Mouse (Mus musculus): Measurements from ENCODE around the gene Zdhhc16. TPM values are rescaled to one million over a fixed set of nuclear protein-coding genes. Genes with fewer than 3 reads are reported as not detected.

Gene Zdhhc16
- polyA plus RNA-seq, 1 experiment from 2014 or later = 79.2 TPM

GRCm38 (mm10) chr19:41920412-41921067 lies 12.7 kb upstream of the Zdhhc16 start:
- Histone ChIP-seq H3K4me3 (no peak overlapping the region), H3K9ac (no peak overlapping the region), H3K36me3 (peaks cover 65% of the 10 kb centered on the region), H3K27me3 (replicated peaks) (no peaks in the 10 kb centered on the region), H3K9me3 (no peaks in the 10 kb centered on the region), H3K27ac (no peak overlapping the region), H3K4me2 (replicated peaks) (no peak overlapping the region), H3K4me1 (no peaks in the 10 kb centered on the region)
- ATAC-seq (ENCODE audit: low FRiP score, low read depth) = no peak
- WGBS = 85% methylated on average over 5 of the region's 5 CpGs

- ATAC-seq (ENCODE audit: low FRiP score, low read depth) = peak; percentile 27
- under 1% methylated on average over 28 of the region's 28 CpGs for WGBS
- peak overlapping the region; percentile 59; the same call in 1 of the 2 replicates for H3K27ac ChIP-seq
- peak overlapping the region; percentile 89 for H3K4me3 ChIP-seq
- peak overlapping the region; percentile 79 for H3K4me2 ChIP-seq (replicated peaks)
- H3K9me3 ChIP-seq = no peaks in the 10 kb centered on the region
- peak overlapping the region; percentile 77 for H3K9ac ChIP-seq
- H3K36me3 ChIP-seq = peaks cover 35% of the 10 kb centered on the region
- H3K27me3 ChIP-seq (replicated peaks) = no peaks in the 10 kb centered on the region
- peaks cover 8% of the 10 kb centered on the region for H3K4me1 ChIP-seq
Observed at GRCm38 (mm10) chr19:41932686-41933085, 594 bp upstream of the Zdhhc16 start.

- H3K4me2 ChIP-seq (replicated peaks) = peak overlapping the region; percentile 79
- no peak for ATAC-seq (ENCODE audit: low FRiP score, low read depth)
- peaks cover 35% of the 10 kb centered on the region for H3K36me3 ChIP-seq
- no peaks in the 10 kb centered on the region for H3K27me3 ChIP-seq (replicated peaks)
- H3K9ac ChIP-seq = peak overlapping the region; percentile 72
- H3K27ac ChIP-seq = no peak overlapping the region
- no peaks in the 10 kb centered on the region for H3K9me3 ChIP-seq
- peaks cover 8% of the 10 kb centered on the region for H3K4me1 ChIP-seq
- peak overlapping the region; percentile 89 for H3K4me3 ChIP-seq
- WGBS = 12% methylated on average over 6 of the region's 6 CpGs
Observed at GRCm38 (mm10) chr19:41934124-41934523, 844 bp downstream of the Zdhhc16 start.

GRCm38 (mm10) chr19:41935921-41936320 lies 2.6 kb downstream of the Zdhhc16 start:
- H3K4me1 ChIP-seq = peaks cover 8% of the 10 kb centered on the region
- peaks cover 44% of the 10 kb centered on the region for H3K36me3 ChIP-seq
- ATAC-seq (ENCODE audit: low FRiP score, low read depth) = no peak
- no peaks in the 10 kb centered on the region for H3K9me3 ChIP-seq
- H3K4me2 ChIP-seq (replicated peaks) = no peak overlapping the region
- H3K27ac ChIP-seq = no peak overlapping the region
- H3K27me3 ChIP-seq (replicated peaks) = no peaks in the 10 kb centered on the region
- H3K9ac ChIP-seq = no peak overlapping the region
- 90% methylated on average over 1 of the region's 1 CpGs for WGBS
- no peak overlapping the region for H3K4me3 ChIP-seq

- Histone ChIP-seq H3K36me3 (peaks cover 64% of the 10 kb centered on the region), H3K4me2 (replicated peaks) (no peak overlapping the region), H3K4me3 (no peak overlapping the region), H3K9ac (no peak overlapping the region), H3K4me1 (peaks cover 8% of the 10 kb centered on the region), H3K9me3 (no peaks in the 10 kb centered on the region), H3K27ac (no peak overlapping the region), H3K27me3 (replicated peaks) (no peaks in the 10 kb centered on the region)
- 94% methylated on average over 5 of the region's 5 CpGs for WGBS
- ATAC-seq (ENCODE audit: low FRiP score, low read depth) = no peak
Observed at GRCm38 (mm10) chr19:41938539-41938938, 5.3 kb downstream of the Zdhhc16 start.

GRCm38 (mm10) chr19:41943841-41944240 lies 10.6 kb downstream of the Zdhhc16 start:
- Histone ChIP-seq H3K9me3 (0 out of 2 replicates have a peak, but pooled peaks cover 4% of the 10 kb centered on the region), H3K36me3 (peaks cover 92% of the 10 kb centered on the region), H3K4me2 (replicated peaks) (no peak overlapping the region), H3K27me3 (replicated peaks) (no peaks in the 10 kb centered on the region), H3K27ac (no peak overlapping the region), H3K9ac (no peak overlapping the region), H3K4me1 (no peaks in the 10 kb centered on the region), H3K4me3 (no peak overlapping the region)
- 91% methylated on average over 7 of the region's 7 CpGs for WGBS
- no peak for ATAC-seq (ENCODE audit: low FRiP score, low read depth)

GRCm38 (mm10) chr19:41952287-41952686 lies 19.0 kb downstream of the Zdhhc16 start:
- 82% methylated on average over 4 of the region's 4 CpGs for WGBS

GRCm38 (mm10) chr19:41953574-41953973 lies 20.3 kb downstream of the Zdhhc16 start:
- H3K4me2 ChIP-seq (replicated peaks) = no peak overlapping the region
- no peaks in the 10 kb centered on the region for H3K4me1 ChIP-seq
- peaks cover 89% of the 10 kb centered on the region for H3K36me3 ChIP-seq
- no peak overlapping the region for H3K27ac ChIP-seq
- no peaks in the 10 kb centered on the region for H3K27me3 ChIP-seq (replicated peaks)
- 86% methylated on average over 3 of the region's 3 CpGs for WGBS
- no peak for ATAC-seq (ENCODE audit: low FRiP score, low read depth)
- no peak overlapping the region for H3K4me3 ChIP-seq
- no peaks in the 10 kb centered on the region for H3K9me3 ChIP-seq
- H3K9ac ChIP-seq = no peak overlapping the region

More at GRCm38 (mm10) chr19:41952287-41952686, 19.0 kb downstream of the Zdhhc16 start:
- H3K27ac ChIP-seq = no peak overlapping the region
- no peaks in the 10 kb centered on the region for H3K27me3 ChIP-seq (replicated peaks)
- no peak overlapping the region for H3K4me2 ChIP-seq (replicated peaks)
- H3K4me1 ChIP-seq = no peaks in the 10 kb centered on the region
- H3K9me3 ChIP-seq = no peaks in the 10 kb centered on the region
- H3K4me3 ChIP-seq = no peak overlapping the region
- H3K36me3 ChIP-seq = peaks cover 94% of the 10 kb centered on the region
- no peak overlapping the region for H3K9ac ChIP-seq
- no peak for ATAC-seq (ENCODE audit: low FRiP score, low read depth)

- H3K4me2 ChIP-seq (replicated peaks) = no peak overlapping the region
- H3K4me3 ChIP-seq = no peak overlapping the region
- no peaks in the 10 kb centered on the region for H3K27me3 ChIP-seq (replicated peaks)
- 95% methylated on average over 7 of the region's 7 CpGs for WGBS
- H3K4me1 ChIP-seq = peaks cover 13% of the 10 kb centered on the region
- H3K27ac ChIP-seq = no peak overlapping the region
- no peak overlapping the region for H3K9ac ChIP-seq
- no peaks in the 10 kb centered on the region for H3K9me3 ChIP-seq
- peaks cover 34% of the 10 kb centered on the region for H3K36me3 ChIP-seq
- ATAC-seq (ENCODE audit: low FRiP score, low read depth) = no peak
Observed at GRCm38 (mm10) chr19:41969618-41970017, 36.3 kb downstream of the Zdhhc16 start.

GRCm38 (mm10) chr19:41973891-41974794 lies 40.9 kb downstream of the Zdhhc16 start:
- Histone ChIP-seq H3K9ac (no peak overlapping the region), H3K27ac (no peak overlapping the region), H3K4me3 (no peak overlapping the region), H3K27me3 (replicated peaks) (no peaks in the 10 kb centered on the region), H3K9me3 (no peaks in the 10 kb centered on the region), H3K4me1 (peaks cover 24% of the 10 kb centered on the region), H3K36me3 (0 out of 2 replicates have a peak, but pooled peaks cover 2% of the 10 kb centered on the region), H3K4me2 (replicated peaks) (no peak overlapping the region)
- peak; percentile 58; the same call in 1 of the 2 replicates for ATAC-seq (ENCODE audit: low FRiP score, low read depth)
- 57% methylated on average over 13 of the region's 13 CpGs for WGBS

- peaks cover 20% of the 10 kb centered on the region for H3K4me1 ChIP-seq
- H3K4me2 ChIP-seq (replicated peaks) = peak overlapping the region; percentile 100
- H3K9me3 ChIP-seq = no peaks in the 10 kb centered on the region
- peak overlapping the region; percentile 92 for H3K4me3 ChIP-seq
- peak; percentile 7; the same call in 1 of the 2 replicates for ATAC-seq (ENCODE audit: low FRiP score, low read depth)
- no peaks in the 10 kb centered on the region for H3K36me3 ChIP-seq
- H3K9ac ChIP-seq = peak overlapping the region; percentile 77
- peaks cover 17% of the 10 kb centered on the region for H3K27me3 ChIP-seq (replicated peaks)
- WGBS = under 1% methylated on average over 16 of the region's 16 CpGs
- no peak overlapping the region for H3K27ac ChIP-seq
Observed at GRCm38 (mm10) chr19:41980422-41980818, 47.1 kb downstream of the Zdhhc16 start.

Data from neural tube, embryonic 12.5 days (tissue).